Mouse (Mus musculus) MEL (cell line): ENCODE data around the gene Timm10b.

Experiments used
- CTCF ChIP-seq, 3 experiments: IDR thresholded peaks in 2 of 3; conservative IDR thresholded peaks in 1 of 3; 2 replicates each; pipeline ENCODE4 v1.5.1; 2011 to 2012; ENCODE audit warnings: low read length in 3 of 3, low read depth in 2 of 3, mild to moderate bottlenecking in 2 of 3, improper control_type of control experiment in 1 of 3, inconsistent platforms in 1 of 3, mixed read lengths in 1 of 3, moderate library complexity in 1 of 3; ENCODE audit not compliant: control insufficient read depth in 1 of 3, insufficient read depth in 1 of 3, poor library complexity in 1 of 3, severe bottlenecking in 1 of 3
- EP300 ChIP-seq, 2 experiments: IDR thresholded peaks; 2 replicates each; pipeline ENCODE4 v1.6.1; 2011; ENCODE audit warnings: improper control_type of control experiment in 2 of 2, low read length in 2 of 2, low read depth in 1 of 2, mild to moderate bottlenecking in 1 of 2
- HCFC1 ChIP-seq: IDR thresholded peaks from 2 replicates; pipeline ENCODE4 v1.6.1; 2012; ENCODE audit warnings: low read depth, mild to moderate bottlenecking, inconsistent platforms, low read length, improper control_type of control experiment, moderate library complexity
- MEF2A ChIP-seq: IDR thresholded peaks from 2 replicates; pipeline ENCODE4 v1.6.1; 2014; ENCODE audit warnings: low read depth, mild to moderate bottlenecking, inconsistent platforms, low read length, improper control_type of control experiment; ENCODE audit not compliant: poor library complexity, insufficient replicate concordance, severe bottlenecking; ENCODE audit errors: extremely low read depth
- MYB ChIP-seq: IDR thresholded peaks from 2 replicates; pipeline ENCODE4 v1.6.1; 2011; ENCODE audit warnings: mild to moderate bottlenecking, low read depth, low read length, improper control_type of control experiment
- MYC ChIP-seq: IDR thresholded peaks from 2 replicates; pipeline ENCODE4 v1.6.1; 2011; ENCODE audit warnings: low read depth, mild to moderate bottlenecking, low read length, improper control_type of control experiment, moderate library complexity
- POLR2A ChIP-seq, 2 experiments: IDR thresholded peaks; 2 replicates each; pipeline ENCODE4 v1.6.1; 2011 to 2012; ENCODE audit warnings: low read length in 2 of 2, mild to moderate bottlenecking in 2 of 2, control low read depth in 1 of 2, improper control_type of control experiment in 1 of 2, low read depth in 1 of 2, moderate library complexity in 1 of 2; ENCODE audit not compliant: control insufficient read depth in 1 of 2, insufficient read depth in 1 of 2, poor library complexity in 1 of 2
- SIN3A ChIP-seq: IDR thresholded peaks from 2 replicates; pipeline ENCODE4 v1.6.1; 2012; ENCODE audit warnings: low read length, improper control_type of control experiment, inconsistent platforms
- TCF12 ChIP-seq: IDR thresholded peaks from 2 replicates; pipeline ENCODE4 v1.6.1; 2014; ENCODE audit warnings: low read depth, mild to moderate bottlenecking, inconsistent platforms, low read length, improper control_type of control experiment, moderate library complexity
- USF2 ChIP-seq, 2 experiments: IDR thresholded peaks; 2 replicates each; pipeline ENCODE4 v1.6.1; 2011 to 2012; ENCODE audit warnings: improper control_type of control experiment in 2 of 2, low read length in 2 of 2, borderline replicate concordance in 1 of 2, inconsistent platforms in 1 of 2, low read depth in 1 of 2, mild to moderate bottlenecking in 1 of 2; ENCODE audit not compliant: insufficient read depth in 1 of 2
- ZKSCAN1 ChIP-seq: IDR thresholded peaks from 2 replicates; pipeline ENCODE4 v1.6.1; 2012; ENCODE audit warnings: low read depth, mild to moderate bottlenecking, inconsistent platforms, low read length, improper control_type of control experiment, moderate library complexity
- ZMIZ1 ChIP-seq: IDR thresholded peaks from 2 replicates; pipeline ENCODE4 v1.6.1; 2012; ENCODE audit warnings: low read depth, mild to moderate bottlenecking, inconsistent platforms, low read length, improper control_type of control experiment, moderate library complexity
- ZNF384 ChIP-seq: IDR thresholded peaks from 2 replicates; pipeline ENCODE4 v1.6.1; 2012; ENCODE audit warnings: low read depth, mild to moderate bottlenecking, inconsistent platforms, low read length, improper control_type of control experiment

- no peak for TF ChIP-seq HCFC1
- no peak for TF ChIP-seq TCF12
- no peak for TF ChIP-seq ZNF384
- no peak for TF ChIP-seq MYC
- TF ChIP-seq CTCF (IDR thresholded peaks at IDR 0.05 in 2 of 3, conservative IDR thresholded peaks at IDR 0.05 in 1 of 3; ENCODE audit: control insufficient read depth in 1 of 3, insufficient read depth in 1 of 3, low read depth in 2 of 3, low read length in 3 of 3, poor library complexity in 1 of 3, severe bottlenecking in 1 of 3), result no peak
- TF ChIP-seq SIN3A, result no peak
- TF ChIP-seq ZKSCAN1, result no peak
- TF ChIP-seq MYB, result no peak
- TF ChIP-seq MEF2A, result no peak
- TF ChIP-seq POLR2A (IDR thresholded peaks at IDR 0.05; ENCODE audit: control insufficient read depth in 1 of 2, insufficient read depth in 1 of 2, low read depth in 1 of 2, low read length in 2 of 2, poor library complexity in 1 of 2), result no peak
- TF ChIP-seq EP300 (IDR thresholded peaks at IDR 0.05; ENCODE audit: low read depth in 1 of 2, low read length in 2 of 2), result no peak
- TF ChIP-seq USF2 (IDR thresholded peaks at IDR 0.05; ENCODE audit: borderline replicate concordance in 1 of 2, insufficient read depth in 1 of 2, low read depth in 1 of 2, low read length in 2 of 2), result no peak
- TF ChIP-seq ZMIZ1, result no peak
These were observed 1.0 kb downstream of the Timm10b start for GRCm38 (mm10) chr7:105640894-105641255.
